Mouse (Mus musculus) intestine, postnatal 0 days (tissue): ENCODE measurements around the gene 4930503E14Rik. TPM values are rescaled to one million over a fixed set of nuclear protein-coding genes. Genes with fewer than 3 reads are reported as not detected.
"Not testable (repeated sequence)": the region's sequence is repeated elsewhere in the genome, so short reads cannot be mapped to it uniquely, and the experiment has no call there.

ENCODE experiments used
- ATAC-seq: fragments of 200-750 bp; cut with Nextera tagmentation; 2 replicates; pipeline ENCODE4 v1.8.0; 2017; ENCODE audit warnings: mild to moderate bottlenecking, moderate TSS enrichment, moderate library complexity
- H3K27ac ChIP-seq: fragments of 300-500 bp; sonication (generic); 2 replicates; pipeline ENCODE4 v1.5.1; 2014; ENCODE audit warnings: mild to moderate bottlenecking, low read depth, low read length, moderate library complexity
- H3K27me3 ChIP-seq: fragments of 300-500 bp; sonication (generic); replicated peaks from 2 replicates; pipeline ENCODE4 v1.6.1; 2014; ENCODE audit warnings: low read length, mixed read lengths; ENCODE audit not compliant: control insufficient read depth, insufficient read depth
- H3K36me3 ChIP-seq: fragments of 300-500 bp; sonication (generic); 2 replicates; pipeline ENCODE4 v1.6.1; 2014; ENCODE audit warnings: mild to moderate bottlenecking, moderate library complexity; ENCODE audit not compliant: control insufficient read depth, insufficient read depth
- H3K4me1 ChIP-seq: fragments of 300-500 bp; sonication (generic); replicated peaks from 2 replicates; pipeline ENCODE4 v1.6.1; 2014; ENCODE audit warnings: antibody characterized with exemption, low read length, mixed read lengths; ENCODE audit not compliant: control insufficient read depth, insufficient read depth
- H3K4me2 ChIP-seq: fragments of 300-500 bp; sonication (generic); replicated peaks from 2 replicates; pipeline ENCODE4 v1.6.1; 2014; ENCODE audit warnings: low read depth, mild to moderate bottlenecking, moderate library complexity
- H3K4me3 ChIP-seq: fragments of 300-500 bp; sonication (generic); 2 replicates; pipeline ENCODE4 v1.5.1; 2014; ENCODE audit warnings: low read depth, low read length
- H3K9ac ChIP-seq: fragments of 300-500 bp; sonication (generic); 2 replicates; pipeline ENCODE4 v1.6.1; 2014; ENCODE audit warnings: mild to moderate bottlenecking, low read depth, low read length
- H3K9me3 ChIP-seq: fragments of 300-500 bp; sonication (generic); 2 replicates; pipeline ENCODE4 v1.6.1; 2016; ENCODE audit warnings: mixed run types; ENCODE audit not compliant: control insufficient read depth
- CTCF ChIP-seq: sonication (generic); IDR thresholded peaks from 2 replicates; pipeline ENCODE4 v1.5.1; 2016; ENCODE audit warnings: low read depth, mild to moderate bottlenecking, control low read depth, antibody characterized with exemption, moderate library complexity
- WGBS: fragments of 180-500 bp; shearing (Covaris S2); extraction: QIAGEN DNeasy Blood & Tissue Kit; methylation state at CpG from one replicate; pipeline ENCODE4 v1.1.7; 2014; 5-methylcytosine and 5-hydroxymethylcytosine counted together
- polyA plus RNA-seq: library from polyadenylated mRNA; unstranded; fragments of >200 nt; fragmentation: Nextera tagmentation; extraction: Ambion mirVana; gene quantifications from 2 replicates; pipeline ENCODE4 v1.2.1, GENCODE M21; 2015

The 4930503E14Rik gene
- polyA plus RNA-seq = not detected in 2 replicates

DNA sequence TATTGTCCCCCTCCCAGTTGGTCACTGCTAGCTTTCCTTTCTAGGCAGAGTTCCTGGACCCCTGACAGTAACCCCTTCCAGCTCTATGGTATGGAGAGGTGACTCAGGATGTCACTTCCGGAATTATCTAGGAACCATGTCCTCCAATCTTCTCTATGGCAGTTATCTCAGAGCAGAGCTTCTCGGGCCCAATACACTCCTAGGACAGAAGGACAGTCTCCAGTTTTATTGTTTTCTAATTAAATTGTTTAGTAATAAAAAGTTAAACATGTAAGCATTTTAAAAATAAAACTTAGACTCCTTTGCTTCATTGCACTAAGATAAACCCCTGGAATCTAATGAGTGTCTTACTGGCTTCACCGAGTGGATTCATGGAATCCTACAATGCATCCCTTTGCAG is at the start of gene 4930503E14Rik:
Gene 4930503E14Rik, minus strand, starts transcription at position 101 of the 400 bp plus-strand sequence.
- H3K9me3 ChIP-seq, H3K9ac ChIP-seq, H3K36me3 ChIP-seq, H3K4me1 ChIP-seq, H3K4me2 ChIP-seq, H3K4me3 ChIP-seq, H3K27me3 ChIP-seq, H3K27ac ChIP-seq, ATAC-seq: not testable (repeated sequence)
- 94% methylated on average over 3 of the region's 3 CpGs for WGBS

DNA sequence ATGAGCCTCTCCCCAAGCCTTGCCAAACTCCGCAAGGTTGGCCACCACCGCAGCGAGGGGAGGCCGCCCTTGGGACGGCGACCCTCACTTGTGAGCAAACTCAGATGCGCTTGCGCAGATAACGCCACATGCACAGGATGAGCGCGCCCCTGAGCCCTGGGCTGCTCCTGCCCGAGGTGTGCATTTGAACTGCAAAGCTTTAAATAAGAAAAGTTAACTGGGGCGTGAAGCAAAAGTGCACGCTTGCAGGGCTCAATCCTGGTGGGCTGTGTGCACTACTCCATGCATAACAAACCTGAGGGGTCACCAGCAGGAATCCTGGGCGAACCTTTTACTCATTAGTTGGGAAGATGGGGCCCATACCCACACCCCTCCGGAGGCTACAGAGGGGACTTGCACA is 35.0 kb upstream of the 4930503E14Rik start:
- H3K9ac ChIP-seq = no peak overlapping the region
- H3K27ac ChIP-seq = no peak overlapping the region
- H3K9me3 ChIP-seq = no peaks in the 10 kb centered on the region
- no peak overlapping the region for H3K4me2 ChIP-seq
- TF ChIP-seq CTCF = no peak
- WGBS = 89% methylated on average over 16 of the region's 16 CpGs
- no peaks in the 10 kb centered on the region for H3K4me1 ChIP-seq
- no peak for ATAC-seq
- no peaks in the 10 kb centered on the region for H3K36me3 ChIP-seq
- no peak overlapping the region for H3K4me3 ChIP-seq
- H3K27me3 ChIP-seq = no peaks in the 10 kb centered on the region

DNA sequence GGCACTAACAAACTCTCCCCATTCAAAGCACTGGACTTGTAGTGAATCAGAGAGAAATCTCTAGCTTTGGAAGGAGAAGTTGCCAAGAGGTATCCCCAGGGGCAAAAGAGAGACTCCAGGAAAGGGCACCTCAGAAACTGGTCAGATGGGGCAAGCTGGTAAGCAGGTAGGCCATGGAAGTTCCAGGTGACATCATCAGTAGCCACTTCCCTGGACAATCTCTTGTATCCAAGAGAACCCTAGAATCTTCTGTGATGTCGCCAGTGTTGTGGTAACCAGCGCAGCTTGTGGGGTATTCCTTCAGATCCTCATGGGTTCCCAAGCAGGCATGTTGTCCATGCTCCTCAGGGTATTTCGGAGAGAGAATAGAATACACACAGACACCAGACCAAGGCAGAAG is 15.7 kb downstream of the 4930503E14Rik start, which contains the start of gene Gm8212:
Gene Gm8212, plus strand, starts transcription at position 301 of the 400 bp plus-strand sequence.
- 100% methylated on average over 1 of the region's 3 CpGs for WGBS
- not testable (repeated sequence) for H3K4me3 ChIP-seq

DNA sequence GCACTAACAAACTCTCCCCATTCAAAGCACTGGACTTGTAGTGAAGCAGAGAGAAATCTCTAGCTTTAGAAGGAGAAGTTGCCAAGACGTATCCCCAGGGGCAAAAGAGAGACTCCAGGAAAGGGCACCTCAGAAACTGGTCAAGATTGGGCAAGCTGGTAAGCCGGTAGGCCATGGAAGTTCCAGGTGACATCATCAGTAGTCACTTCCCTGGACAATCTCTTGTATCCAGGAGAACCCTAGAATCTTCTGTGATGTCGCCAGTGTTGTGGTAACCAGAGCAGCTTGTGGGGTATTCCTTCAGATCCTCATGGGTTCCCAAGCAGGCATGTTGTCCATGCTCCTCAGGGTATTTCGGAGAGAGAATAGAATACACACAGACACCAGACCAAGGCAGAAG is 89.5 kb downstream of the 4930503E14Rik start, which contains the start of gene Gm3327:
Gene Gm3327, plus strand, starts transcription at position 301 of the 400 bp plus-strand sequence.
- not testable (repeated sequence) for H3K9ac ChIP-seq, H3K9me3 ChIP-seq, H3K4me2 ChIP-seq, ATAC-seq, H3K27ac ChIP-seq, H3K27me3 ChIP-seq, H3K36me3 ChIP-seq, H3K4me1 ChIP-seq, H3K4me3 ChIP-seq
- 80% methylated on average over 3 of the region's 4 CpGs for WGBS

More for the DNA sequence above, 15.7 kb downstream of the 4930503E14Rik start, which contains the start of gene Gm8212:
- not testable (repeated sequence) for H3K4me2 ChIP-seq, H3K36me3 ChIP-seq, H3K9ac ChIP-seq, H3K27ac ChIP-seq, ATAC-seq, H3K9me3 ChIP-seq, H3K4me1 ChIP-seq, H3K27me3 ChIP-seq

Other genes with a start within 250 kb of the 4930503E14Rik start
- gene Ang6, start 211.0 kb downstream of the 4930503E14Rik start, polyA plus RNA-seq = not detected in 2 replicates
- 0.22 TPM in 2 replicates for gene Ear2, start 110.6 kb downstream of the 4930503E14Rik start, polyA plus RNA-seq
- not detected in 2 replicates for gene Gm3327, start 89.4 kb downstream of the 4930503E14Rik start, polyA plus RNA-seq
- not detected in 2 replicates for gene Gm8212, start 15.6 kb downstream of the 4930503E14Rik start, polyA plus RNA-seq
- gene Gm8220, start 72.3 kb upstream of the 4930503E14Rik start, polyA plus RNA-seq = not detected in 2 replicates
- gene Gm5930, start 125.3 kb upstream of the 4930503E14Rik start, polyA plus RNA-seq = not detected in 2 replicates
- gene Gm8229, start 152.1 kb upstream of the 4930503E14Rik start, polyA plus RNA-seq = not detected in 2 replicates
- gene Gm3371, start 197.4 kb upstream of the 4930503E14Rik start, polyA plus RNA-seq = not detected in 2 replicates
- gene Gm8232, start 220.4 kb upstream of the 4930503E14Rik start, polyA plus RNA-seq = not detected in 2 replicates